ENCODE assay signal across 19 mouse cellular contexts in genomic region chr16:22873369-22873768, GRCm38 (mm10). TPM values are rescaled to one million over a fixed set of nuclear protein-coding genes. Genes with fewer than 3 reads are reported as not detected.
"Had no signal": no experiment of that assay in that cellular context is flagged by ENCODE, and none has a peak within 500 bp of the region (broad histone marks: within the 10 kb centered on the region; RNA-seq: fewer than 3 reads in every experiment).

No protein-coding gene starts in this region.

- H3K4me3 ChIP-seq: liver, embryonic 15.5 days; midbrain, embryonic 12.5 days; stomach, embryonic 15.5 days had no signal

- H3K9ac ChIP-seq: liver, embryonic 15.5 days; lung, embryonic 14.5 days; midbrain, embryonic 12.5 days; stomach, embryonic 15.5 days had no signal

- H3K27ac ChIP-seq: kidney, postnatal 0 days; liver, embryonic 15.5 days; midbrain, embryonic 12.5 days; stomach, embryonic 15.5 days had no signal

- H3K9me3 ChIP-seq: liver, embryonic 15.5 days; midbrain, embryonic 12.5 days; stomach, embryonic 15.5 days had no signal

- H3K27me3 ChIP-seq: liver, embryonic 15.5 days; midbrain, embryonic 12.5 days; stomach, embryonic 15.5 days had no signal

- ATAC-seq: inflammation-experienced regulatory T-cells, adult 6 months; midbrain, embryonic 16.5 days had no signal

- H3K4me1 ChIP-seq: liver, embryonic 15.5 days; midbrain, embryonic 12.5 days; stomach, embryonic 15.5 days had no signal

- DNase-seq: kidney, adult 11 months; kidney, adult 9 months; kidney, postnatal 36 days; left cerebral cortex, postnatal 4 days; lung, embryonic 14.5 days; lung, postnatal 10 days; lung, postnatal 4 days; right cerebral cortex, postnatal 14 days; thymus, adult 2 months; thymus, postnatal 25 days had no signal

- H3K4me2 ChIP-seq: liver, embryonic 11.5 days; liver, embryonic 15.5 days; lung, embryonic 14.5 days; midbrain, embryonic 12.5 days; stomach, embryonic 15.5 days had no signal

RNA-seq across cellular contexts. Expression of gene Ahsg, which starts 17.7 kb away (rescaled TPM):
- polyA plus RNA-seq: inflammation-experienced regulatory T-cells, adult 6 months; midbrain, embryonic 12.5 days; midbrain, embryonic 16.5 days had no signal

RNA-seq across cellular contexts. Expression of gene Fetub, which starts 44.8 kb away (rescaled TPM):
- polyA plus RNA-seq: lung, embryonic 14.5 days; midbrain, embryonic 12.5 days; midbrain, embryonic 16.5 days; neural tube, embryonic 14.5 days; spleen, adult 2 months had no signal
